Mouse (Mus musculus) megakaryocyte, embryonic 14.5 days (primary cell): ENCODE results near the gene Nat10. TPM values are rescaled to one million over a fixed set of nuclear protein-coding genes. Genes with fewer than 3 reads are reported as not detected.

Experiments
- H3K27me3 ChIP-seq: replicated peaks from 2 replicates; pipeline ENCODE3; 2012; ENCODE audit warnings: inconsistent platforms
- H3K36me3 ChIP-seq: replicated peaks from 2 replicates; pipeline ENCODE3; 2012; ENCODE audit warnings: low read length, inconsistent platforms, mixed read lengths
- H3K4me1 ChIP-seq: 2 replicates; pipeline ENCODE4 v1.6.1; 2012; ENCODE audit warnings: inconsistent platforms
- H3K4me3 ChIP-seq: replicated peaks from 2 replicates; pipeline ENCODE3; 2012; ENCODE audit warnings: moderate library complexity, mild to moderate bottlenecking, inconsistent platforms
- H3K9me3 ChIP-seq: 2 replicates; pipeline ENCODE4 v1.6.1; 2012; ENCODE audit warnings: inconsistent platforms
- FLI1 ChIP-seq: IDR thresholded peaks from 2 replicates; pipeline ENCODE4 v1.6.1; 2012; ENCODE audit warnings: low read length, inconsistent platforms, mixed read lengths
- GATA1 ChIP-seq: IDR thresholded peaks from 3 replicates; pipeline ENCODE4 v1.6.1; 2012; ENCODE audit warnings: mixed read lengths, low read length, inconsistent platforms, borderline replicate concordance
- polyA plus RNA-seq: library from polyadenylated mRNA; stranded (reverse); fragments of >175 nt; gene quantifications from 2 replicates; pipeline ENCODE4 v1.2.3, GENCODE M21; 2012; ENCODE audit warnings: low replicate concordance; ENCODE audit not compliant: insufficient read depth

The Nat10 gene
- polyA plus RNA-seq, 1 experiment, result 3.6 TPM

DNA sequence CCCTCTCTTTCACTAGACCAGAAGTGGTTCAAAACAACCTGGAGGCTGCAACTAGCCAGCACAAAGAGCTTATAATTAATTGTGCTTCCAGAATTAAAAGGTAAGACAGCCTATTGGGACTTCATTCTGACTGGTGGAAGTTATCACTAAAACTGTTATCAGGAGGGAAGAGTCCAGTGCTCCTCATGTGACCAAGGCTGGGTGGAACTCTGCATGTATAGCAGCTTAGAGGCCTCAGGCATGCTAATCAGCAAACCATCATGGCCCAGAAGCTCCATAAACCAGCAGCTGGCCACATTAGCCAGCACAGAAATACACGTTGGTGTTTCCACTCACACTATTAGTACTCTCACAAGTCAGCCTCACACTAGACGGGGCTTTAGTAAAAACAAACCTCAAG, 14.3 kb downstream of the Nat10 start:
- Histone ChIP-seq H3K4me3 (no peak overlapping the region), H3K36me3 (peaks cover 95% of the 10 kb centered on the region), H3K4me1 (peaks cover 18% of the 10 kb centered on the region), H3K27me3 (no peaks in the 10 kb centered on the region), H3K9me3 (no peaks in the 10 kb centered on the region)
- TF ChIP-seq FLI1 (no peak), GATA1 (no peak)

DNA sequence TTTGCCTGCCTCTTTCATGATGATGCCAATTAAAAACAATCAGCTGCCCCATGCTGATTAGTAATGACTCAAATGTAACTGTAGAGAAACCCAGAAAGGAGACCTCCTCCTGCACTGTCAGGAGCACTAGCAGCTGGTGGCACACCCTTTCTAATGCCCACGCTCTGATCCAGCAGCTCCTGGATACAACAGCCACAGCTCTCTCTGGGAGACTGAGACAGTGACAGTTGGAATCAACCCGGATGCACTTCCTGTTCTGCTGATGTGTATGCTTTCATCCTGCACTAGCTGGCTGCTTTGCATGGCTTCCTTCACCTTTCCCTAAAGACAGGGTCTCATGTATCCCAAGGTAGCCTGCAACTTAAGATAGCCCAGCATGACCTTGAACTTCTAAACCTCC, 15.0 kb downstream of the Nat10 start:
- H3K36me3 ChIP-seq, result peaks cover 94% of the 10 kb centered on the region
- no peaks in the 10 kb centered on the region for H3K9me3 ChIP-seq
- no peaks in the 10 kb centered on the region for H3K27me3 ChIP-seq
- H3K4me1 ChIP-seq, result peaks cover 13% of the 10 kb centered on the region
- TF ChIP-seq GATA1, result no peak
- no peak for TF ChIP-seq FLI1
- no peak overlapping the region for H3K4me3 ChIP-seq

DNA sequence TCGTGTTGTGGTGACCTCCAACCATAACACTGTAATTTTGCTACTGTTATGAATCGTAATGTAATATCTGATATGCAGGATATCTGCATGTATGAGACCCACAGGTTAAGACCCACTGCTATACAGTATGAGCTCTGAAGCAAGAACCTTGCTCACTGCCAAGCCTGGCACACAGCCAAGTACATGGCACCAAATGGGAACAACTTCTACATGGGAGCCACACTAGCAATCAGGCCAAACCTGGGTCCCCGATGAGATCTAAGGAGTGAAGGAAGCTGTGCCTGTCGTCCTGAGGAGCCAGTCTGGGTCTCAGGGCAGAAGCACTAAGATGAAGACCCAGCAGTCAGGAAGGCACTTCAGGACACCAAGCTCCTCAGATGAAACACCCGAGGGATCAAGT, 15.6 kb downstream of the Nat10 start:
- Histone ChIP-seq H3K27me3 (no peaks in the 10 kb centered on the region), H3K4me3 (no peak overlapping the region), H3K9me3 (no peaks in the 10 kb centered on the region), H3K36me3 (peaks cover 94% of the 10 kb centered on the region), H3K4me1 (peaks cover 13% of the 10 kb centered on the region)
- TF ChIP-seq FLI1, result no peak

DNA sequence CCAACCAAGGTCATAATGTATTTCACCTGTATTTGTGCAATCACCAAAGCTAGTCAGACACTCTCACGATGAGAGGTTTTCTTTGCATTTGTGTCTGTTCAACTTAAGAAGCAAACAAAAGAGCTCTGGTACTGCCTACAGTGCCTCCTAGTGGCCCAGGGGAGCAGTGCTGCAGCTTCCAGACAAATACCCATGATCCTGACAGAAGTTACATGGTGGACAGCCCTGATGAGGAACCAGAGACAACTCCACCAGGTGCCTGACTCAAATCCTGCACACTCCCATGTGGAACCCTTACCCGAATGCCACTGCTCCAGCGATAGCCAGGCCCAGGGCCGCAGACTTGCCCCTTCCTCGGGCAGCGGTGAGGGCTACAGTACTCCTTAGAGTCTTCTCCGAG, 17.1 kb downstream of the Nat10 start:
- peaks cover 94% of the 10 kb centered on the region for H3K36me3 ChIP-seq
- H3K9me3 ChIP-seq, result no peaks in the 10 kb centered on the region
- no peak for TF ChIP-seq FLI1
- no peak for TF ChIP-seq GATA1
- H3K27me3 ChIP-seq, result no peaks in the 10 kb centered on the region
- H3K4me1 ChIP-seq, result peaks cover 13% of the 10 kb centered on the region
- no peak overlapping the region for H3K4me3 ChIP-seq

DNA sequence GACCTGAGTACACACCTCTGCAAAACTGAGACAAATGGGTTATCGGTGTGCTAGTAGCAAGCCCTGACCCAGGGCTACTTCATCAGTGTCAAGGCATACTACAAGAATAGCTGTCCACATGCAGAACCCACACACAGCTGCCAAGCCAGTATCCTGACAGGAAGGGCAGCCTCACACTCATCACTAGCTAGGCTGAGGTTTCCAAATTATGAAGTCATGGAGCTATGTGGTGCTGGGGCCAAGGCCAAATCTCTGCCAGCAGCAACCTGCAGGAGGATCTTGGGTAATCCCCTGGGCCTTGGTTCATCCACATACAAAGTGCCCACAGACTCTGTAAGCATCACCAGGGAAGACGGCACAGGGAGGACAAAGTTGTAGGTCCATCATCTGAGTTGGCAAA, 17.5 kb downstream of the Nat10 start:
- H3K27me3 ChIP-seq, result no peaks in the 10 kb centered on the region
- TF ChIP-seq GATA1, result no peak
- no peak for TF ChIP-seq FLI1

DNA sequence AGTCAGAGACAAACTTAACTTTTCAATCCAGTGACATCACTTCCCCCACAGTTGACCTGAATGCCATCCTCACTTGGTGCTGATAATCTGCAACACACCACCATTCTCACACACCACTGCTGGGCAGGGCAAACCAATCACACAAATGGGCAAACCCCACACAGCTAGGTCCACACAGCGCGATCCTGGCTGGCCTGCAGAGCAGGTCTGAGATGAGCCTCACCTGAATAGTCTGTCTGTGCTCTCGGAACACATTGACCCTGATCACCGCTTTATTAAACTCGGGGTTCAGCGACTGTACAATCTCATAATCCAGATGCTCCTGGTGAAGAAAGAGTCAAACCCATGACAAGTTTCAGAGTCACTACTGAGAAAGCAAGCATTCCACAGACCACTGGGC, 18.2 kb downstream of the Nat10 start:
- H3K4me1 ChIP-seq, result peaks cover 11% of the 10 kb centered on the region; the same call in 1 of the 2 replicates
- H3K4me3 ChIP-seq, result no peak overlapping the region
- no peaks in the 10 kb centered on the region for H3K9me3 ChIP-seq
- TF ChIP-seq FLI1 (no peak), GATA1 (no peak)
- peaks cover 89% of the 10 kb centered on the region for H3K36me3 ChIP-seq
- H3K27me3 ChIP-seq, result no peaks in the 10 kb centered on the region

More for the DNA sequence above, 17.5 kb downstream of the Nat10 start:
- peaks cover 95% of the 10 kb centered on the region for H3K36me3 ChIP-seq
- peaks cover 11% of the 10 kb centered on the region; the same call in 1 of the 2 replicates for H3K4me1 ChIP-seq
- no peak overlapping the region for H3K4me3 ChIP-seq
- no peaks in the 10 kb centered on the region for H3K9me3 ChIP-seq

DNA sequence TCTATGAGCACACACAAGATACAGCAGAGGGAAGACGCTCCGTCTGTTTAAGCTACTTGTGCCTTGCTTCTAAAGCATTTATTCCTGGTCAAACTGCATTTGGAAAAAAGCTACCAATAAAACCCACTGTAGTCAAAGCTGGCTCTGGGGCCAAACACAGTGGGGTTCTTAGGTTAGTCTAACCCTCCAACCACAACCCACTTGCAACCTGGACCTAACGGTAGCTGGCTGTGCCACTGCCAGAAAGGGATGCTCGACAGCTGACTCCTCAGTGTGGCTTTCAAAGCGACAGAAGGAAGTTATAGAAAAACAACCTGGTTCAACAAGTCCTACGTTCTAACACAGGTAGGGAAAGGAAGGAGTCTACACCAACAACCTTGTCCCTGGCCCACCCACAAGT, 29.6 kb downstream of the Nat10 start:
- Histone ChIP-seq H3K4me1 (no peaks in the 10 kb centered on the region), H3K9me3 (no peaks in the 10 kb centered on the region), H3K27me3 (no peaks in the 10 kb centered on the region), H3K36me3 (peaks cover 99% of the 10 kb centered on the region), H3K4me3 (no peak overlapping the region)
- TF ChIP-seq GATA1 (no peak), FLI1 (no peak)

DNA sequence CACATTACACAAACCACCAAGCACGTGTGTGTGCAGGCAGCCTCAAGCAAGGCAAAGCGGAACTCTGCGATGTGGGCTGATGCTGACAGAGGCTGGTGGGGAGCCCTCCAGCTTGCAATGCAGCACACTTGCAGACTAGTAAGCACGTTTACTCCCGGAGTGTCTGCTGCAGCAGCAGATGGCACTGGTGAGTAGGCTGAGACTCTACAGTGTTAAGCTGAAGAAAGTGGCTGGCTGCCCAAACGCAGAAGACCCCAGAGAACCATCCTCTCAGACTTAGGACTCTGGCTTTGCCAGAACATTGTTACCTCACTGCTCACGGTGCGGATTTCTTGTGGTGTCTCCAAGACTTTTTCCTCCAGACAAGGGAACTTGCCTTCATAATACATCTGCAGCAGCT, 30.1 kb downstream of the Nat10 start:
- Histone ChIP-seq H3K27me3 (no peaks in the 10 kb centered on the region), H3K4me1 (no peaks in the 10 kb centered on the region), H3K36me3 (peaks cover 99% of the 10 kb centered on the region), H3K4me3 (no peak overlapping the region), H3K9me3 (no peaks in the 10 kb centered on the region)
- TF ChIP-seq GATA1, result no peak

DNA sequence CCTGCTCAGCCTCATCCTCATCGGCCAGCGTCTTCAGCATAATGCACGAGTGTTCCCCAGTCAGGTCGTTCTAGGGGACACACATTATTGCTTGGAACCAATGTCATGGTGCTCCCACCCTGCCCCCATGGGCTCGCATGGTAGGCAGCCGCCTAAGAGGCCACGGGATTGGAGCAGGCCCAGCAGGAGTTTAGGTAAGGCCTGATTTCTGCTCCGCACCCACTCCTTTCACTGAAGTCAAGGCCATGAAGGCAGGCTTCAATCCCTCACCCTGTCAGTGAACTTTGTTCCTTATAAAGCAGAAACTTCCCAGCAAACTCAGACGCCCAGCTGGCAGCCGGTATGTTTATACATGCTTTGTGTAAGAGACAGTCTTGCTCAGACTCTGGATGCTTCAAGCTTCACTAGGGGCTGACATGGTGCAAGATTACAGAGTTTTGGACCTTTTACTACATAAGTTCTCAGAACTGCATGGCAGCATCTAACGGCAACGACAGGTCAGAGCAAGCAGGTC, 33.0 kb downstream of the Nat10 start:
- Histone ChIP-seq H3K4me3 (no peak overlapping the region), H3K27me3 (no peaks in the 10 kb centered on the region), H3K9me3 (no peaks in the 10 kb centered on the region), H3K36me3 (peaks cover 99% of the 10 kb centered on the region), H3K4me1 (no peaks in the 10 kb centered on the region)
- no peak for TF ChIP-seq GATA1
- TF ChIP-seq FLI1, result no peak

DNA sequence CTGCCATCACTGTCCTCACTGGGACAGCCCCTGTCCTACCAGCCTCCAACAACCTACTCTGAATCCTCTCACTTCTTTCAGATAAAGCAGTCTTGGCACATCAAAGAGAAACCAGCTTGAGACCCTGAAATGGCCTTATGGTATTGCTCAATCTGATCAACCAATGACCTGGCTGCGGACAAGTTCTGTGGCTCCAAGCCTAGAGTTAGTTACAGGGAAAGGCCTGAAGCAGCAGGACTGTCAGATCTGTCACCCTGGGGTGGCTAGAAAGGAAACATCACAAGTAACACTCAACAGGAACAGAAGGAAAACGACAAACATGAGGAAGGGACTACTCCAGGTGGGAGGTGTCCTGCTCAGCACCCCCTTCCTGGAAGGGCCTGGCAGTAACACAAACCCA, 36.5 kb downstream of the Nat10 start:
- no peak for TF ChIP-seq FLI1
- TF ChIP-seq GATA1, result no peak
- Histone ChIP-seq H3K27me3 (no peaks in the 10 kb centered on the region), H3K4me3 (no peak overlapping the region), H3K9me3 (no peaks in the 10 kb centered on the region), H3K4me1 (no peaks in the 10 kb centered on the region; the same call in 1 of the 2 replicates), H3K36me3 (peaks cover 95% of the 10 kb centered on the region)

DNA sequence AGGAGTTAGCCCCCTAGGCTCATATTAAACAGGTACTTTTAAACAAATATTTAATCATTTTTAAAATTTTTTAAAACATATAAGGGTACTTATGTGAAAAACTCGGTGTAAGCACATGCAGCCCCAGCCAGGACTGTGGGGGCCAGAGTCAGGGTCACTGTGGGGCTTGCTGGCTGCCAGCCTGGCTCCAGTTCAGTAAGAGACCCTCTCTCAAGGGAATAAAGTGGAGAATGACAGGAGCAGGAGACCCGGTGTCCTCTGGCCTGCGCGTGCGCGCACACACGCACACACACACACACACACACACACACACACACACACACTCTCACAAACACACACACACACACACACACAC, 41.8 kb downstream of the Nat10 start:
- Histone ChIP-seq H3K4me1 (peaks cover 14% of the 10 kb centered on the region), H3K36me3 (peaks cover 67% of the 10 kb centered on the region), H3K4me3 (no peak overlapping the region), H3K27me3 (peaks cover 11% of the 10 kb centered on the region), H3K9me3 (no peaks in the 10 kb centered on the region)
- no peak for TF ChIP-seq GATA1
- TF ChIP-seq FLI1, result no peak
